Mouse (Mus musculus): ENCODE data around the gene Cd79a. TPM values are rescaled to one million over a fixed set of nuclear protein-coding genes. Genes with fewer than 3 reads are reported as not detected.

The Cd79a gene
- total and polyA plus RNA-seq, 3 experiments: 51.8 to 422 (median 75.2) TPM

Other genes with a start within 250 kb of the Cd79a start
- not detected in 2 replicates for gene Tex101, start 220.7 kb upstream of the Cd79a start, total RNA-seq (2012; rRNA removed)
- not detected in 2 replicates for gene Tex101, start 220.7 kb upstream of the Cd79a start, total RNA-seq (2014; rRNA removed)
- not detected in 2 replicates for gene Tex101, start 220.7 kb upstream of the Cd79a start, polyA plus RNA-seq (2012; ENCODE audit: insufficient read length, low read depth)
- gene BC049730, start 188.1 kb upstream of the Cd79a start, total RNA-seq (2012; rRNA removed): not detected in 2 replicates
- gene BC049730, start 188.1 kb upstream of the Cd79a start, total RNA-seq (2014; rRNA removed): not detected in 2 replicates
- gene BC049730, start 188.1 kb upstream of the Cd79a start, polyA plus RNA-seq (2012; ENCODE audit: insufficient read length, low read depth): not detected in 2 replicates
- gene Gm4763, start 170.5 kb upstream of the Cd79a start, total RNA-seq (2012; rRNA removed): not detected in 2 replicates
- not detected in 2 replicates for gene Gm4763, start 170.5 kb upstream of the Cd79a start, total RNA-seq (2014; rRNA removed)
- not detected in 2 replicates for gene Gm4763, start 170.5 kb upstream of the Cd79a start, polyA plus RNA-seq (2012; ENCODE audit: insufficient read length, low read depth)
- gene Cd177, start 137.1 kb upstream of the Cd79a start, total RNA-seq (2012; rRNA removed): not detected in 2 replicates
- not detected in 2 replicates for gene Cd177, start 137.1 kb upstream of the Cd79a start, total RNA-seq (2014; rRNA removed)
- gene Cd177, start 137.1 kb upstream of the Cd79a start, polyA plus RNA-seq (2012; ENCODE audit: insufficient read length, low read depth): not detected in 2 replicates
- gene Ceacam10, start 120.2 kb upstream of the Cd79a start, total RNA-seq (2012; rRNA removed): 0.17 TPM in 1 of 2 replicates, not detected in the other
- gene Ceacam10, start 120.2 kb upstream of the Cd79a start, total RNA-seq (2014; rRNA removed): not detected in 2 replicates
- gene Ceacam10, start 120.2 kb upstream of the Cd79a start, polyA plus RNA-seq (2012; ENCODE audit: insufficient read length, low read depth): not detected in 2 replicates
- gene Gm9844, start 35.2 kb upstream of the Cd79a start, total RNA-seq (2012; rRNA removed): 1.3 and 1.4 TPM in 2 replicates
- 19.9 and 25.1 TPM in 2 replicates for gene Gm9844, start 35.2 kb upstream of the Cd79a start, total RNA-seq (2014; rRNA removed)
- 4.7 and 10.2 TPM in 2 replicates for gene Gm9844, start 35.2 kb upstream of the Cd79a start, polyA plus RNA-seq (2012; ENCODE audit: insufficient read length, low read depth)
- gene Lypd4, start 27.4 kb upstream of the Cd79a start, total RNA-seq (2012; rRNA removed): not detected in 2 replicates
- gene Lypd4, start 27.4 kb upstream of the Cd79a start, total RNA-seq (2014; rRNA removed): not detected in 2 replicates
- gene Lypd4, start 27.4 kb upstream of the Cd79a start, polyA plus RNA-seq (2012; ENCODE audit: insufficient read length, low read depth): not detected in 2 replicates
- gene Dmrtc2, start 27.3 kb upstream of the Cd79a start, total RNA-seq (2012; rRNA removed): not detected in 2 replicates
- not detected in 2 replicates for gene Dmrtc2, start 27.3 kb upstream of the Cd79a start, total RNA-seq (2014; rRNA removed)
- not detected in 2 replicates for gene Dmrtc2, start 27.3 kb upstream of the Cd79a start, polyA plus RNA-seq (2012; ENCODE audit: insufficient read length, low read depth)
- 4,140 and 4,169 TPM in 2 replicates for gene Rps19, start 13.0 kb upstream of the Cd79a start, total RNA-seq (2012; rRNA removed)
- 2,094 and 2,149 TPM in 2 replicates for gene Rps19, start 13.0 kb upstream of the Cd79a start, total RNA-seq (2014; rRNA removed)
- gene Rps19, start 13.0 kb upstream of the Cd79a start, polyA plus RNA-seq (2012; ENCODE audit: insufficient read length, low read depth): 1,720 and 1,739 TPM in 2 replicates
- 37.8 and 40.2 TPM in 2 replicates for gene Arhgef1, start 5.5 kb downstream of the Cd79a start, total RNA-seq (2012; rRNA removed)
- 14.6 and 17.8 TPM in 2 replicates for gene Arhgef1, start 5.5 kb downstream of the Cd79a start, total RNA-seq (2014; rRNA removed)
- gene Arhgef1, start 5.5 kb downstream of the Cd79a start, polyA plus RNA-seq (2012; ENCODE audit: insufficient read length, low read depth): 128 and 134 TPM in 2 replicates
- not detected in 2 replicates for gene Gm4881, start 47.1 kb downstream of the Cd79a start, total RNA-seq (2012; rRNA removed)
- not detected in 2 replicates for gene Gm4881, start 47.1 kb downstream of the Cd79a start, total RNA-seq (2014; rRNA removed)
- gene Gm4881, start 47.1 kb downstream of the Cd79a start, polyA plus RNA-seq (2012; ENCODE audit: insufficient read length, low read depth): not detected in 2 replicates
- 89.0 and 135 TPM in 2 replicates for gene Rabac1, start 75.4 kb downstream of the Cd79a start, total RNA-seq (2012; rRNA removed)
- gene Rabac1, start 75.4 kb downstream of the Cd79a start, total RNA-seq (2014; rRNA removed): 64.4 and 70.5 TPM in 2 replicates
- 37.3 and 44.6 TPM in 2 replicates for gene Rabac1, start 75.4 kb downstream of the Cd79a start, polyA plus RNA-seq (2012; ENCODE audit: insufficient read length, low read depth)
- 0.08 and 0.17 TPM in 2 replicates for gene Atp1a3, start 108.6 kb downstream of the Cd79a start, total RNA-seq (2012; rRNA removed)
- not detected in 2 replicates for gene Atp1a3, start 108.6 kb downstream of the Cd79a start, total RNA-seq (2014; rRNA removed)
- 0.15 and 0.24 TPM in 2 replicates for gene Atp1a3, start 108.6 kb downstream of the Cd79a start, polyA plus RNA-seq (2012; ENCODE audit: insufficient read length, low read depth)
- gene Grik5, start 175.0 kb downstream of the Cd79a start, total RNA-seq (2012; rRNA removed): 0.88 and 2.1 TPM in 2 replicates
- 0.80 and 1.0 TPM in 2 replicates for gene Grik5, start 175.0 kb downstream of the Cd79a start, total RNA-seq (2014; rRNA removed)
- gene Grik5, start 175.0 kb downstream of the Cd79a start, polyA plus RNA-seq (2012; ENCODE audit: insufficient read length, low read depth): 1.5 and 2.0 TPM in 2 replicates
- 11.2 and 11.8 TPM in 2 replicates for gene Zfp574, start 175.2 kb downstream of the Cd79a start, total RNA-seq (2012; rRNA removed)
- 2.8 and 3.4 TPM in 2 replicates for gene Zfp574, start 175.2 kb downstream of the Cd79a start, total RNA-seq (2014; rRNA removed)
- gene Zfp574, start 175.2 kb downstream of the Cd79a start, polyA plus RNA-seq (2012; ENCODE audit: insufficient read length, low read depth): 11.9 and 13.3 TPM in 2 replicates

Data from CH12.LX (cell line).